28 mouse cellular contexts compared by ENCODE assay signal in the genomic region with DNA sequence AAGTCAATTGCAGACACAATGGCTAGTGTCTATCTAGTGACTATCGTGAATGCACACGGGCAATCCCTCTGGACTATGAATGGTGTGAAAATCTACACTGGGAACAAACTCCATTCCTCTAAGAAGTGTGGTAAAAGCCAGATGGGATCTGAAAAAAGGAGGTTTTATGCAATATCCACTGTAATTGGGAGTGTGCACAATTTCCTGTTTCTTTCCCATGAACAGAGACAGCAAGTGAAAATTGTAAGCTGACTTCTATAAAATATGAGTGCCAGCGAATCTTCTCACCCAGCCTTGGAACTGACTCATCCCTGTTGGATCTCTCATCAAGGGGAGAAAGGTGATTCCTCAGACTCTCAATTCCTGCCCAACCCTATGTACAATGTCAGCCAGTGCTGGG.
"Had no signal": no experiment of that assay in that cellular context is flagged by ENCODE, and none has a peak within 500 bp of the region (broad histone marks: within the 10 kb centered on the region; RNA-seq: fewer than 3 reads in every experiment).

No protein-coding gene starts in this region.

- H3K27ac ChIP-seq: embryonic facial prominence, embryonic 10.5 days; embryonic facial prominence, embryonic 12.5 days; embryonic facial prominence, embryonic 13.5 days; embryonic facial prominence, embryonic 15.5 days; forebrain, embryonic 10.5 days; forebrain, embryonic 12.5 days; forebrain, embryonic 13.5 days; forebrain, embryonic 15.5 days; gastrocnemius, adult 2 months; heart, adult 2 months; heart, embryonic 10.5 days had no signal

- H3K9ac ChIP-seq: embryonic facial prominence, embryonic 12.5 days; embryonic facial prominence, embryonic 13.5 days; embryonic facial prominence, embryonic 15.5 days; forebrain, embryonic 12.5 days; forebrain, embryonic 13.5 days; forebrain, embryonic 15.5 days; forebrain, postnatal 0 days had no signal

- DNase-seq: cerebellum, adult 8-10 months; cerebellum, adult 9-10 months; cerebellum, adult 9-11 months; cerebellum, postnatal 10 days; cerebellum, postnatal 14 days; cerebellum, postnatal 25 days; cerebellum, postnatal 36 days; embryo, embryonic 11 days; forebrain, postnatal 0 days; gastrocnemius, adult 2 months; gastrocnemius, postnatal 10 days; gastrocnemius, postnatal 14 days; gastrocnemius, postnatal 25 days; gastrocnemius, postnatal 36 days; heart, adult 18-20 months; heart, adult 2 months had no signal

- ATAC-seq: forebrain, embryonic 13.5 days; forebrain, embryonic 14.5 days; forebrain, embryonic 15.5 days; forebrain, embryonic 16.5 days; forebrain, postnatal 0 days had no signal

- H3K4me2 ChIP-seq: embryonic facial prominence, embryonic 12.5 days; embryonic facial prominence, embryonic 13.5 days; embryonic facial prominence, embryonic 15.5 days; forebrain, embryonic 12.5 days; forebrain, embryonic 13.5 days; forebrain, embryonic 15.5 days had no signal

- H3K36me3 ChIP-seq: embryonic facial prominence, embryonic 10.5 days; embryonic facial prominence, embryonic 12.5 days; embryonic facial prominence, embryonic 13.5 days; embryonic facial prominence, embryonic 15.5 days; forebrain, embryonic 10.5 days; forebrain, embryonic 12.5 days; forebrain, embryonic 15.5 days; heart, embryonic 10.5 days had no signal

- H3K9me3 ChIP-seq: embryonic facial prominence, embryonic 10.5 days; embryonic facial prominence, embryonic 12.5 days; embryonic facial prominence, embryonic 13.5 days; embryonic facial prominence, embryonic 15.5 days; forebrain, embryonic 10.5 days; forebrain, embryonic 12.5 days; forebrain, embryonic 13.5 days; forebrain, embryonic 15.5 days; heart, embryonic 10.5 days had no signal

- H3K27me3 ChIP-seq: embryonic facial prominence, embryonic 12.5 days; embryonic facial prominence, embryonic 13.5 days; embryonic facial prominence, embryonic 15.5 days; forebrain, embryonic 12.5 days; forebrain, embryonic 13.5 days; forebrain, embryonic 15.5 days had no signal

- H3K4me1 ChIP-seq: forebrain, embryonic 12.5 days; forebrain, embryonic 13.5 days; forebrain, embryonic 15.5 days; heart, embryonic 10.5 days had no signal

- H3K4me3 ChIP-seq: embryonic facial prominence, embryonic 10.5 days; embryonic facial prominence, embryonic 12.5 days; embryonic facial prominence, embryonic 13.5 days; embryonic facial prominence, embryonic 15.5 days; erythroblast, embryonic 14.5 days; forebrain, embryonic 10.5 days; forebrain, embryonic 12.5 days; forebrain, embryonic 13.5 days; forebrain, embryonic 15.5 days; gastrocnemius, adult 2 months; heart, adult 2 months; heart, embryonic 10.5 days had no signal
